Mouse (Mus musculus) urinary bladder, postnatal 25 days (tissue): Measurements from ENCODE around the gene Lca5.

Experiments used
- DNase-seq: peaks from one replicate; pipeline ENCODE4 v3.0.0; 2022; ENCODE audit warnings: low spot score

Lca5 gene

DNA sequence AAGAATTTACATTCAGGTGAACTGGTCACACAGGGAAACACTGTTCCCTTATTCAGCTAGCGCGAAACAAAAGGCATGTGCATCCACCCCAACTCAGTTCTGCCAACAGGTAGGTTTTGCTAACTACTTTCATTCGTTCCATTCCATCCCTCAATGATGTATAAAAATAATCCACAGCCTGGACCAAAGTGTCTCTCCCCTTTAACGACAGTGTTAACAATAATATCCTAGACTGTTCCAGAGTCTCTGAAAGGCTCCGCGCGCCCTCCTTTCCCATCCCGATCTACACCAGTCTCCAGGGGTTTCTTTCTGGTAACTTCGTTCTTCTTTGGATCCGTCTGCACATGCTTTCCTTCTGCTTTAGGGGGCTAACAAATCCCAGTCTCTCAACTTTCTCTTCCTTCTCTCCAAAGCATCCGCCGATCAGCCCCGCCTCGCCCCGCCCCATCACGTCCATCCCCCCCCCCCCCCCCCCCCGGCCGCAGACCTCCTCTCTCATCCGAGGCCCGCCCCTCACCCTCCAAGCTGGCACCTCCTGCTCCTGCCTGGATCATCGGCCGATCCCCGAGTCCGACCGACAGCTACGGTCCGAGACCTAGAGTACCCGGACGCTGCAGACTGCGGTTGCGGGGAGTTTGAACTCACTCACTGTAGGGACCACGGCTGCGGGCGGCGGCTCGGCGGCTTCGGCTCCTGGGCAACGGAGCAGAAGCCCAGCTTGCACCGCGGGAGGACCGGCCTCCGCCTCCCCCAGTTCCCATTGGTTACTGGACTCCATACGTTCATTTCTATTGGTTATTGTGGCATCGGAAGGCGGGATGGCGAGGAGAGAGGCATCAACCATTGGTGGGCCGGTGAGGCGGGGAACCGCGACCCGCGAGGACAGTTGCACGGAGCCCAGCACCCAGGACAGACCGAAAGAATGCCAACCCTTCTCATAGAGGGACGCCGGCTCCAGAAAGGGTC is at the start of gene Lca5:
Gene Lca5, minus strand, starts transcription at position 736 of the 966 bp plus-strand sequence.
- peak; percentile 83 for DNase-seq

DNA sequence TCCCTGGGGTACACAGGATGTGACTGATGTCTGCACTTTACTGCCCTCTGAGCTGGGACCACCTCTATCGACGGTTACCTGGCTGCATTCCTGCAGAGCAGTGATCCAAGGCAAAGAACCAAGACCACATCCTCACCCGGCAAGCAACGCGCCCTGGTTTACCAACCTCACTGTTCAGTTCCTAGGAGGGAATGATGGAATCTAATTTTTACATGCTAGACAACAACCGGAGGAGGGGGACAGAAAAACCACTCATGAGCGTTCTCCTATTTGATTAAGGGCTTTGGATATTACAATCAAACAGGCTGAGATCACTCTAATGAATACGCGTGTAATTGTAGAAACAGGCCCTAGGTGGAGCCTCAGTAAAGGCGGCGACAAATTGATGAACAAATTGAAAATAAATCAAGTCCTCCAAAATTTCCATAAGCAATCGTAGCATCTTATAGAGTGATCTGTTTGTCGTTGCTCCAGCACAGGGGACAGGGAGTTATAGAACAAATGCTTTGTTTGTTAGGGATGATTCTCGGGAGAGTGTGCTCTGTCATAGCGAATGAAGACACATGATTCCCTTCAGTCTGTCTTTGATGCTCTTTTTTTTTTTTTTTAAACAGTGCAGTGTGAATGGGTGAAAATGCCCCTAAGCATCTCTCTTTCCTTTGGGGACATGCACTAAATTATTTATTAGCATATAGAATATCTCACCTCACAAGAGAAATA is 47.7 kb upstream of the Lca5 start:
- DNase-seq, result no peak

DNA sequence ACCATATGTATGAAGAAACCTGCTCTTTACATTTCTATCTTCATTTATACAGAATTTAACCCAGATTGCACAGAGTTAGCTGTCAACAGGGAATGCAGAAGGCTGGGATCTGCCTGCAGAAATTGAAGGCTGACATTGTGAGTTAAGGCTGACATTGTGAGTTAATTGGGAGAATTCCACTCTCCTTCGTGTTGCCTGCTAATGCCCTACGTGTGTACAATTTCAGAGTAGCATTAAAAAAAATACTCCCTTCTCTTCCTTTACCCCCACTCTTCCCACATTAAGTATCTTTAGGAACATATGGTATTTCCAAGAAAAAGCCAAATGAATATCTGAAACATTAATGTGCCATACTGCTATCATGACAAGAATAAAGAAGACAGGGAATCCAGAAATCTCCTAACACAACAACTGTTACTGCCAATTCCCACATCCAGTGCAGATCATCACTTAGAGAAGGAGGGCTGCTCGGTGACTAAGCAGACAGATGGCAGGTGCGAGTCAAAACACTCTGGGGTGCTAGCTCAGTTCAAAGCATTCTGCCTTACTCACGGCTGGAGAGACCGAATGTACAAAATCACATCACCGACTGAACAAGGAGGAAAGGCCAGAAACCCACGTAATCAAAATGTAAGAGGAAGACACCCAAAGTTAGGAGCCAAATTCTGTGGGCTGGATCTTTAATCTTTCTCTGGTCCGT is 47.0 kb upstream of the Lca5 start:
- DNase-seq, result no peak

DNA sequence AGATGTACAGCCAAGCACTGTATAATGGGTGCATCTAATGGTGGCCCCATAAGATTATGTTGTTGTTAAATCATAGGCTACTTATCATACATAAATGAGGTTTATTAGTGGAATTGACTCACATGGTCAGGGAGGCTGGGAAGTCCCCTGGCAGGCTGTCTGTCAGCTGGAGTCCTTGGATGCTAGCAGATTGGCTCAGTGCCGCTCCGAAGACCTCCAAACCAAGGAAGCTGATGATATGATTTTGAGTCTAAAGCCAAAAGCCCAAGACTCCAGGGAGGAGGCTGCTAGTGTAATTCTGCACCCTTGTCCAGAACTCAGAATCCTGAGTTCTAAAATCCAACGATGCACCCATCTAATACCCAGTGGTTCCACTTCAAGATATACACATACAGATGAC is 45.0 kb upstream of the Lca5 start:
- DNase-seq, result no peak

DNA sequence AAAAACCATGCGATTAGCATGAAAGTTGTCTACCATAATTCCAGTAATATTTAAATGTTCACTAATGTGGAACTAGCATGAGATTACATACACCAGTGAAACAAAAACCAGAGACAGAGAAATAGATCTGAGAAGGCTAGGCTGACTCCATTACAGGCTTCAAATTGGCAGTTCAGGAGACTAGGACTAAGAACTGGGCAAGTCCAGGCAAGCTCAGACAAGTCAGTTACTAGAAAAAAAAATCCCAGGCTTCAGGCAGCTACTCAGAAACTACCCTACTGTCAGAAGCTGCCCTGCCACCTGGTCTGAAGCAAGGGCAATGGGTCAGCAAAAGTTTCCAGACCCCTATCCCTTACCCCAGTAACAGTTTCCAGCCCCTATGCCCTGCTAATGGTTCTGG is 44.4 kb upstream of the Lca5 start:
- no peak for DNase-seq

DNA sequence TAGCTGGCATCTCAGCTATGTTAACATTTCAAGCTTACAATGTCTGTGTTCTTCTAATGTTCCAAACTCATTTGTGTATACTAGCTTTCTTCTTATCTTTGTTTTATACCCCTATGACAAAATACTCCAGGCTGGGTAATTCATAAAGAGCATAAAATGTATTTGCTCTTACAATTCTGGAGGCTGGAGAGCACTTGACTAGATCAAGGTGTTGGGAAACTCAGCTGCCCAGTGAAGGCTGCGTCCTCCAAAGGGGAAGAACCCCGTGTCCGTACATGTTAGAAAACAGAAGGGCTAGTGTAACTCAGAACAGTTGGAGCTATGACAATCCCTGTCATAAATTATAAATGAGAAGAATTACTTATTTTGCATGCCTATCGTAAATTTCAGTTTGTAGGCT is 42.5 kb upstream of the Lca5 start:
- DNase-seq, result no peak

DNA sequence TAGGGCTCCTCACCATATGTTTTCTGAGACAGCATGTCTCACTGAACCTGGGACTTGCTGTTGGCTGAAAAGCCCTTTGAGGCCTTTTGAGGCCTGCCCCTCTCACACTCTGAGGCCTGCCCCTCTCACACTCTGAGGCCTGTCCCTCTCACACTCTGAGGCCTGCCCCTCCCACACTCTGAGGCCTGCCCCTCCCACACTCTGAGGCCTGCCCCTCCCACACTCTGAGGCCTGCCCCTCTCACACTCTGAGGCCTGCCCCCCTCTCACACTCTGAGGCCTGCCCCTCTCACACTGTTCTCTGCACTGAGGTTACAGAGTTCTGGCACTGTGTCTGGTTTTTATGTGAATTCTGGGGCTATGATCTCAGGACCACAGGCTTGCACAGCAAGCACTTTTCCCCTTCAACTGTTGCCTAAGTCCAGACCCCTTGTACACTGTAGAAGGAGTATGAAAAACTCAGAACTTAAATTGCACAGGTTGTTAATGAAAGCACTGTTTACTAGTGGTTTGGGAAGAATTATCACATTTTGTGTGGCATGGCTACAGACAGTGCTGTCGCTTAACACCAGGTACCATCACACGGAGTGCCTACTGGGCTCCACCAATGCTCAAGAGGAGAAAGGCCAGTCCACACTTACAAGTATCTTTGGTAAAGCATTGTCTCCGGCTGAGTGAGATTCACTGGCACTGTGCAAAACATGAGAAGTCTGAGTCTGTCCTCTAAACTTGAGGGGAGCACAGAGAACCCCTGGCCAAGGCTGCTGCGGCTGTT is 41.4 kb upstream of the Lca5 start:
- DNase-seq, result no peak

DNA sequence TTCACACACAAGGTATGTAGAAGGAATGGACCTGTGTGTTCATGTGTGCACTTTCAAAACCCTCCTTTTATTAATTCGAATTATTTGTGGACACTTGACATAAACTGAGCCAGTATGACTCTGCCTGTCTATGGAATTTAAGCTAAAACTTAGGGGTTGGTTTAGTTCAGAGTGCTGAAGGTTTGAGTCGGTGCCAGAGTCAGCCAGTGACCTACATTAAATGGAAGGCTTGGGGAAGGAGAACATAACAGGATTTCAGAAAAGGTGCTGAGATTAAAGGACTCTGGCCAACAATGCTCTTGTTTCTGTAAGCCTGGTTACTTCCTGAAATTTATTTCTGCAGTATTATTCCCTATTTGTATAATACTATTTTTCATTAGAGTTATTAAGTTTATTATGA is 28.9 kb upstream of the Lca5 start:
- no peak for DNase-seq

DNA sequence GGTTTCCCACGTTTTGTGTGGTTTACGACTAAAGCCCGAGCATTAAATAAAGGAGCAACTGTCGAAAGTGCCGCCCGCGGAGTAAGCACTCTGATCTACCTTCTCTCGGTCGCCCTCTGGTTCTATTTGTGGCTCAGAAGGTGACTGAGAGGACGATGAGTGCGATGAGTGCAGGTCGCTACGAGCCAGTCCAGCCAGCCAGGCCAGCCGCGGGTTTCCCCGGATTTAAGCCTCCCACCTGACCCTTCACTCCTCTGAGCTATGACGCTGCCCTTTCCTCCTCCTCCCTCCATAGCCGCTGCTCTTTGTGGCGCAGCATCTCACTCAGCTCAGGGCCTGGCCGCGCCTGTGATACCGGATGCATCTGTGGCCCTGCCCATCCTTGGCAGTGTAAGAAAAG is 6.8 kb upstream of the Lca5 start:
- peak; percentile 36 for DNase-seq

DNA sequence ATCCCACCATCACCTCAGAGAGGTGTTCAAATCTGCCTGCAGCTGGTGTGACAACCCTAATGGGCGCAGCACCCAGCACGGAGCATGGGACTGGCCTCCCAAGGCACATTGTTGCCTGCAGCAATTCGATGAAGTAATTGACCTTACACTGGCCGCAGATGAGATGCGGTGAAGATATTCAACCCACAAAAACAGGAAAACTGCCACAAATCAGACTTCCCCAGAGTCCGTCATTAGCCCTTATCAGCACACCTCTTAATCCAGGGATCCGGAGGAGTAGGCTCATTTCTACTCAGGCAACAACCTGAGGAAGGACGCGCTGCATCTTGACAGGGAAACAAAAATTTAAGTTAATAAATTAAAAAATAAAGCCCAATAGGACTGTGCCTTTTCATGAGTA is 6.2 kb upstream of the Lca5 start:
- DNase-seq, result no peak

DNA sequence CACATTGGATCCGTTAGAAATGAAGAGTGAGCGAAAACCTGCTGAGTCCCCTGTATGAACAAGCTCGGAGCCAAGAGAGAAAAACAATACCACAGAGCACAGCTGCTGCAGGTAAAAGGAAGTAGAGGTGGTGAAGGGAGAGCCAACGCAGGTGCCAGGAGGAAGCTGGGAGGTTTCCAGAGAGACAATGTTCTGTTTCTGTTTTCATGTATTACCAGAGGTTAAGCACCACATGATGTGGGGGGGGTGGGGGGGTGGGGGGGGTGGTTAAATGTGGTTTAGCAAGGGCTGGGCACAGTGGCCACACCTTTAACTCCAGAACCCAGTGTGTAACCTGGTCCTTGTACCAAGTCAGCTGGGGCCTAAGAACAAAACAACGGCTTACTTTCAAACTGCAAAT is 3.3 kb downstream of the Lca5 start:
- DNase-seq, result no peak

DNA sequence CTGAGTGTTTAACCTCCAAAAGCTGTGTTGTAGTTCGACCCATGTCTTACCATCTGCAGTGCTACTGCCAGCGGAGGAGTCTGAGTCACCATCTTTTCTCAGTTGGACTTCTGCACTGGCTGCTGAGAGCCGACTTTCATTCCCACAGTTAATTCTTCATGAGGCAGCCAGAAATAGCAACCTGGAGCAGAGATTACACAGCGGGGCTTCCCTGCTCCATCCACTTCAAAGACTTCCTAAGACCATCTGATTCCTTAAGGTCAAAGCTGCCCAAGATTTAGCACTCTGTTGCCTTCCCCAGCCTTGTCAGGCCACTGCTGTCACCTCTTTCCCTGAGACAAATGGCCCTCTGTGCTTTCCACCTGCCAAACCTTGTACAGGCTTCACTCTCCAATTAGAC is 6.4 kb downstream of the Lca5 start:
- no peak for DNase-seq

DNA sequence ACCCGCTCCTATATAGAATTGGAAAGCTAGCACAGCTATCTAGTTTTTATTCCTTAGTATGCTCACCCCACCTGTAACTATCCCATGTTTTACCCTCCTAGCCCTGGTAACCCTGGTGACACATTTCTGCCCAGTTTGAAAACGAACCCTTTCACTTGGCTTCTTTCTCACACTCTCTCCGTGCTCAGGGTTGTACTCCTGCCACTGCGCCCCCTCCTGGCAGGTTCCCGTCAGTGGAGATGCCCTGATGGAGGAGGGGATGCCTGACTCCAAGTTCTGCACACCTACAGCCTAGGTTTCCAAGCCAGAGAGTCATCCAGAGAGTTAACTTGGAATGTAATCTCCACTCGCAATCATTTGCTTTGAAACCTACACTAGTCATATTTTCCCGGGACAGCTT is 7.3 kb downstream of the Lca5 start:
- no peak for DNase-seq

DNA sequence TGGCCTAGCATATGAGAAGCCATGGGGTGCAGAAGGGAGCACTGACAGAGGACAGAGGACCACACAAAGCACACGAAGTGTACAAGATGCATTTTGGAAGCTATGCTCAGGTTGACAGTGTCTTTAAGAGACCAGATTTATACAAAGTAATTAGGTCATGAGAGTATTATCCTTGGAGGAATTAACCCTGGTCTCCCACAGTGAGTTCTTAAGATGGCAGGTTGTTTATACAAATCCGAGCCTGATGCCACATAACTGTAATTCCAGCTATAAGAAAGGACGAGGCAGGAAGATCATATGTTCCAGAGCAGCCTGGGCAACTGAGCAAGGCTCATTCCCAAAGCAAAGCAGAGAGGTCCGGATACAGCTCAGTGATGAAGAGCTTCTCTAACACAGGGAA is 13.0 kb downstream of the Lca5 start:
- DNase-seq, result no peak

DNA sequence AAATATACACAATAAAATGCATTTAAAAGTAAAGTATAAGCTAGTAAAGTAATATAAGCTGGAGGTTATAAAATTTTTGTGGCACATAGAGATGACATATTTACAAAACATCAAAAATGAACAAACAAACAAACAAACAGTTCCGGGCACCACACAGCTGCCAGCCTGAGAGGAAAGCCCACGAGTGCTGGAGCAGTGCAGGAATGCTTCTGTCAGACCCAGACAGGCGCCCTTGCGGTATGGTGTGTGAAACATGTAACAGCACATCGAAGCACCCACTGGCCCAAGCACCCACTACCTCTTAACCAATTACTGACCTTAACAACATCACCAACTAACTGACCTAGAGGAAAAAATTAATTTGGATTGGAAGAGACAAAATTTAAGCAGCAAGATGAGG is 22.0 kb downstream of the Lca5 start:
- no peak for DNase-seq

DNA sequence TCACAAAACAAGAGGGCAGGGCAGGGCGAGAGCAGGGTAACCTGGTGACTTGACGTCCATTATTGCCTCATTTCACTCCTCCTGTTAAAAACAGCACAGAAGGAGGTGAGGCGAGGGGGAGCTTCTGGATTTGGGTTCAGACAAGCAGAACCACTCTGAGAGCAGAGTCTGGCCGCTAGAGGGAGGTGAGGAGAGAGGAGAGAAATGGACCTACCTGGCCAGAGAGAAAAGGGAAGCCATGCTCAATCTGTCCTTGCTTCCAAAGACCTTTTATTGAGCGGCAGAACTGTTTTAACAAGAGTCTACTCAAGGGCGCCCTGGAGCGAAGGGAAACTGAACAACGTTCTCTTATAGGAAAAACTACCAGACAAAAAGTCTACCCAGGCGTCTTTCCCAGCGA is 27.9 kb downstream of the Lca5 start:
- peak; percentile 12 for DNase-seq

DNA sequence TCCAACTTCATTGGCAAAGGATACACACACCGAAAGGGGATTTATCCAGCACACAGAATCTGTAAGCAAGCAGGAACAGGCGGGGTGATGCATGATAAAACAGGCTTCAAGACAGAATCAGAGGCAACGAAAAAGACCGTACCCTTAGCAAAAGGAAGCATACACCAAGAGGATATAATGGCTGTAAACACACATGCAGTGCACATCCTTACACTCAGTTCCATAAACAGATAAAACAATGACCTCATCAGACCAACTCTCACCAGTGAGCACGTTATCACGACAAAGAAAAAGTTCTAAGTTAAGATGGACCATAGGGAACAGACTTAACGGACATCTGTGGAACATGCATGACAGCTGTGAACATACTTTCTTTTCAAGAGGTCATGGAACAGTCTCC is 35.8 kb downstream of the Lca5 start:
- DNase-seq, result no peak

DNA sequence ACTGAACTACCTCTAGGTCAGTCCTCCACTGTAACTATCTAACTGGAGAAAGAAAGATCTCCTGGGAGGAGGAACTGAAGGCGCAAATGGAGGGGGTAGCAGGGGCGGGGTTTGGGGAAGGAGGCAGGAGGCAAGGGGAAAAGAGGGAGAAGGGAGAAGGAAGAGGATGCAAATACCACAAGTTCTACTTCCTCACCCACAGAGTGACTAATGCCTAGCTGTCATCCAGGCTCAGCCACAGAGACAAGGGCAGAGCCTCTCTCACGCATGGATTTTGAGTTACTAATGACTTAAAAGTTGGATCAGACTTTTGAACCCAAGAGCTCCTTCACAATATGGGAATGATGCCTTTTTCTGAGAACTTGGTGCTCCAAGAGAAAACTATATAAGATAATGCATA is 40.1 kb downstream of the Lca5 start:
- no peak for DNase-seq

DNA sequence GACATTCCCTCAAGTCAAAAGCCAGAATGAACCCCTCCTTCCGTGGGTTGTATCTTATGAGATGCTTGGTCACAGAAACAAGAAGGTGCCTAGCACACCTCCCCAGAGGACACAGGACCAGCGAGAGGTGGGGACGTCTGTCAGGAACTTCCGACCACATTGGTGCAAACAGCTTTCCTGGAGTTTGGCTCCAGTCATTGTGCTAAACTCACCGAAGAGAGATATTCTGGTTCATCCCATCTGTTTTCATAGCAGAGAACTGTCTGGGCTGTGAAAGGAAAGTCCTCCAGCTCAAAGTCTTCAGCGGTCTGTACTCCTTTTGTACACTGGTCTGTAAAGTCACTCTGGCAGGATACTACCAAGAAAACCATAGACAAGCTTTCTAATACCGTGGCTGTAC is 41.5 kb downstream of the Lca5 start:
- DNase-seq, result no peak

DNA sequence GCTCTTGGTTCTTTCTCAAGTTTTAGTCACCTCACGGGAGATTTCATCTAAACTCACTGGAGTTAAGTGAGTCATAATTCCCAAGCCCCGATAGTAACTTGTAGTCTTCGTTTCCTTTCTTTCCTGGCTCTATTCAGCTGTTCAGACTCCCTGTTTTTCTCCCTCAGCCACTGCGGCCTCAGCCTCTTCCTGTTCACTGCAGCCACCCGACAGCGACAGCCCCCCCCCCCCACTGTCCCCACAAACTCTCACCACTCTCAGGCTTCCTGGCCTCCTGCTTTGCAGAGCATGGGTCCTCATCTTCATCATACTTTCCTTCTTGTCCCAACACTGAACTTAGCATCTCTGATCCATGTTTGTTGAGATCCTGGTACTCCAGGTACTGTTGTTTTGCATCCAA is 42.7 kb downstream of the Lca5 start:
- no peak for DNase-seq

DNA sequence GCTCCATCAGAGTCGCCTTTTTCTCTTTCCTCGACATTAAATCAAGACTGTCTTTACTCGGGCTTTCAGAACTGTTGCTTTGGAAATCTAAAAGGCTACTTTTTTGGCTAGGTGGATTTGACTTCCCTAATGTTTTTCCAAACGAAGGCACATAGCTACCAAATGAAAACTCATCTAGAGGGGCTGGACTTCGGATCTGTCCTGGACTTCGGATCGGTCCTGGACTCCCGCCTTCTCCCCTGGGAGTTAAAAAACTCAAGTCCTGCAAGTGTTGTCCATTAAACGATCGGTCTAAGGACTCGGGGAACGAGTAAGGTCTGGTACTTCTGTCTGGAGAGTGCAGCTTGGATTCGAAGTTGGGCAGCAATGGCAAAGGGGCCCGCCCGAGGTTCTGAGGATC is 45.5 kb downstream of the Lca5 start:
- DNase-seq, result no peak

DNA sequence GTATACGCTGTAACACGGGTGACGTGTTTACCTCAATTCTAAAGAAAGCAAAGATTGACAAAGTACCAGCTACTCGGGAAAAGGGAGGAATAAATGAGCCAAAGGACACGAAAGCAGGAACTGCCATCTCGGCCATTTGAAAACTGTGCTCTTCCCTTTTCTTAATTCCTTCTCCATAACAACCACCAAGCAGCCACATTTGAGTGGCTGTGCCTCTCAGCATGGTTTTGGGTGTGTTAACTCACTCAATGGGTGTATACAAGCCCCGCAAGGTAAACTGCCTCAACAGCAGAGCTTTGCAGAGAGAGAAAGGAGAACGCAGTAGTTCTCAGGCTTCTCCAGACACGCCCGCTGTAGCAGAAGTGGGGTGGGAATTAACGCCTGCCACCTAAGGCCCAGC is 48.9 kb downstream of the Lca5 start:
- DNase-seq, result no peak
